Mouse (Mus musculus) gastrocnemius, adult 18-20 months (tissue): Measurements from ENCODE around the gene Mex3a. TPM values are rescaled to one million over a fixed set of nuclear protein-coding genes. Genes with fewer than 3 reads are reported as not detected.
"Not testable (repeated sequence)": the region's sequence is repeated elsewhere in the genome, so short reads cannot be mapped to it uniquely, and the experiment has no call there.

Source experiments
- DNase-seq: peaks from one replicate; pipeline ENCODE4 v3.0.0; 2021; ENCODE audit warnings: low spot score
- microRNA-seq: library from miRNA; unstranded; fragments of <30 nt; microRNA quantifications from one replicate; pipeline ENCODE4 v1.2.0, GENCODE M21; 2021
- total RNA-seq, 2 experiments: library from RNA; stranded (reverse); gene quantifications; 2 replicates each; pipeline ENCODE4 v1.2.3; 2021

The Mex3a gene
- total RNA-seq, 2 experiments from 2014 or later: 0.17 to 0.18 TPM

GRCm38 (mm10) chr3:88567892-88568291 is 35.7 kb downstream of the Mex3a start:
- peak; percentile 24 for DNase-seq

- no peak for DNase-seq
These were observed 36.4 kb downstream of the Mex3a start for GRCm38 (mm10) chr3:88568615-88569014.

- DNase-seq: no peak
These were observed 36.9 kb downstream of the Mex3a start for GRCm38 (mm10) chr3:88569093-88569492.

GRCm38 (mm10) chr3:88569694-88570093 is 37.5 kb downstream of the Mex3a start:
- DNase-seq: peak; percentile 27

GRCm38 (mm10) chr3:88570341-88570740 is 38.1 kb downstream of the Mex3a start:
- DNase-seq: no peak

- DNase-seq: no peak
These were observed 39.7 kb downstream of the Mex3a start for GRCm38 (mm10) chr3:88571856-88572255.

- DNase-seq: no peak
These were observed 40.6 kb downstream of the Mex3a start for GRCm38 (mm10) chr3:88572835-88573234.

- DNase-seq: no peak
These were observed 41.6 kb downstream of the Mex3a start for GRCm38 (mm10) chr3:88573810-88574209.

GRCm38 (mm10) chr3:88575540-88575939 is 43.3 kb downstream of the Mex3a start, which contains the start of gene Ssr2:
Gene Ssr2 (plus strand): TSS chr3:88575876.
- DNase-seq: no peak

GRCm38 (mm10) chr3:88577846-88578245 is 45.7 kb downstream of the Mex3a start:
- DNase-seq: not testable (repeated sequence)

- DNase-seq: no peak
These were observed 46.6 kb downstream of the Mex3a start for GRCm38 (mm10) chr3:88578498-88579424.

- DNase-seq: peak; percentile 86
These were observed 47.4 kb downstream of the Mex3a start for GRCm38 (mm10) chr3:88579454-88580117.

GRCm38 (mm10) chr3:88585769-88586168 is 53.6 kb downstream of the Mex3a start:
- DNase-seq: no peak

GRCm38 (mm10) chr3:88586640-88587039 is 54.4 kb downstream of the Mex3a start:
- no peak for DNase-seq

GRCm38 (mm10) chr3:88590246-88590645 is 58.1 kb downstream of the Mex3a start:
- no peak for DNase-seq

Small RNAs within 50 kb of the gene (microRNA-seq; reads per million reads assigned to microRNA genes)
- gene Mir1905: not detected

Other genes starting within 250 kb of the Mex3a start
- gene Gm38392, start 245.2 kb upstream of the Mex3a start, total RNA-seq: 1 to 10 TPM in 1 of 2 experiments, under 1 TPM in 1; 1.00 to 1.3 TPM
- gene Tsacc, start 235.4 kb upstream of the Mex3a start, total RNA-seq: 1 to 10 TPM; 7.4 to 7.9 TPM
- 100 to 1,000 TPM in 1 of 2 experiments, 10 to 100 TPM in 1; 84.1 to 107 TPM for gene Cct3, start 235.3 kb upstream of the Mex3a start, total RNA-seq
- gene Glmp, start 207.4 kb upstream of the Mex3a start, total RNA-seq: 10 to 100 TPM; 41.2 to 41.8 TPM
- gene Tmem79, start 196.2 kb upstream of the Mex3a start, total RNA-seq: 1 to 10 TPM; 3.1 to 3.9 TPM
- 10 to 100 TPM; 37.5 to 48.1 TPM for gene Smg5, start 196.1 kb upstream of the Mex3a start, total RNA-seq
- under 1 TPM; 0.50 to 0.75 TPM for gene Paqr6, start 167.8 kb upstream of the Mex3a start, total RNA-seq
- gene Bglap3, start 159.7 kb upstream of the Mex3a start, total RNA-seq: not detected
- not detected for gene Bglap2, start 153.7 kb upstream of the Mex3a start, total RNA-seq
- gene Bglap, start 147.9 kb upstream of the Mex3a start, total RNA-seq: not detected
- 10 to 100 TPM; 16.9 to 17.4 TPM for gene Pmf1, start 122.1 kb upstream of the Mex3a start, total RNA-seq
- 10 to 100 TPM; 18.4 to 19.1 TPM for gene Slc25a44, start 107.3 kb upstream of the Mex3a start, total RNA-seq
- gene Sema4a, start 71.2 kb upstream of the Mex3a start, total RNA-seq: 1 to 10 TPM; 1.4 to 2.0 TPM
- 10 to 100 TPM; 68.3 to 89.6 TPM for gene Lmna, start 22.4 kb upstream of the Mex3a start, total RNA-seq
- not detected for gene Rab25, start 15.9 kb downstream of the Mex3a start, total RNA-seq
- gene Lamtor2, start 20.7 kb downstream of the Mex3a start, total RNA-seq: 10 to 100 TPM; 90.8 to 95.9 TPM
- 10 to 100 TPM; 86.3 to 89.9 TPM for gene Ubqln4, start 21.4 kb downstream of the Mex3a start, total RNA-seq
- 10 to 100 TPM; 40.4 to 44.2 TPM for gene Ssr2, start 43.5 kb downstream of the Mex3a start, total RNA-seq
- gene Arhgef2, start 73.6 kb downstream of the Mex3a start, total RNA-seq: 10 to 100 TPM; 11.5 to 20.0 TPM
- gene Rxfp4, start 120.7 kb downstream of the Mex3a start, total RNA-seq: not detected
- gene Khdc4, start 153.4 kb downstream of the Mex3a start, total RNA-seq: 10 to 100 TPM; 18.7 to 23.4 TPM
- gene Rit1, start 184.4 kb downstream of the Mex3a start, total RNA-seq: 10 to 100 TPM; 18.0 to 22.4 TPM
- 1 to 10 TPM; 3.7 to 4.6 TPM for gene Syt11, start 242.8 kb downstream of the Mex3a start, total RNA-seq